Comparison of ENCODE assay signal across 1 mouse cellular context in the genomic region with DNA sequence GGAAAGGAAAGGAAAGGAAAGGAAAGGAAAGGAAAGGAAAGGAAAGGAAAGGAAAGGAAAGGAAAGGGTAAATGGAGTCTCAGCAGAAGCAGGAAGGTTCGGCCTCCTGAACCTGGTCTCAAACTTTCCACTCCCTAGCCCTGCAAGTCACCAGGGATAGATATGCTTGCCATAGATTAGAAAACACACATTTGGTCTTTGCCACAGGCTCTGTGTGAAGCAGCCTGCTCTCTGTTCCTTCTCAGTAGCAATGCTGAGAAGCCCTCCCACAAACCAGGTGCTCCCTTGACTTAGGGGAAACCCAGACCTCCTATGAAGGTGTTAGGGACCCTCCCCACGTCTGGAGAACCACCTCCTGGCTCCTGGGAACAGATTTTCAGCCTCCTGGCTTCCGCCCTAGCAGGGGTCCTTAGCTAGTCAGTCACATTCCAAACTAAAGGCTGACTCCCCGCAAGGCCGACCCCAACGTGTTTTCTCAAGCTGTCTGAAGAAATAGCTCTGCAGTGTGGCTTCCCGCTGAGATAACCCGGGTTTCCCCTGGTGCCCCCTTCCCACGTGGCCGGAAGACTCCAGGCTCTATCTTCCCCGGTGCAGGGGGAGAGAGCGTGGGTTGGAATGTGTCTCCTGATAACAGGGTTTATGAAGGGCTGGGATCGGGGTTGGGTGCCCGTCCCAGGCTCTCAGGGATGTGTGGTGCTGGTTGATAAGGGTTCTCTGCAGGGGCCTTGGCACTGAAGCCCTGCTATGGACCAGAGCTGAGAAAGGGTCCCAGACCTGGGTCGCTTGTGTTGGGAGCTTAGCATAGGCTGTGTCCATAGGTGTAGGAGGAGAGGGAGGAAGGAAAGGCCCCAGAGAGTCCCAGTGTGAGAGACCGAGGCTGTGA.
TF ChIP-seq lines count a peak whose summit lies in the region.

No protein-coding gene starts in this region.

TF ChIP-seq in MEL, 35 proteins besides CTCF, POLR2A, EP300 and RAD21 (continued from another document):
- TF ChIP-seq GABPA (IDR thresholded peaks at IDR 0.05; ENCODE audit: low read depth, low read length) (0 out of 2 replicates have a peak, but pooled peaks have one; percentile 14), MYC (IDR thresholded peaks at IDR 0.05; ENCODE audit: low read depth, low read length) (peak; percentile 95), MAZ (IDR thresholded peaks at IDR 0.05; ENCODE audit: low read depth, low read length) (peak; percentile 95; the same call in 1 of the 2 replicates), UBTF (IDR thresholded peaks at IDR 0.05; ENCODE audit: borderline replicate concordance, insufficient read depth, low read depth, low read length) (peak; percentile 92; the same call in 1 of the 2 replicates), TCF12 (IDR thresholded peaks at IDR 0.05; ENCODE audit: low read depth, low read length) (peak; percentile 100), SMC3 (IDR thresholded peaks at IDR 0.05; ENCODE audit: low read depth, low read length) (peak; percentile 17; the same call in 1 of the 2 replicates), TAL1 (IDR thresholded peaks at IDR 0.05; ENCODE audit: low read length) (peak; percentile 99), POLR2AphosphoS2 (IDR thresholded peaks at IDR 0.05; ENCODE audit: low read length) (peak; percentile 87), USF1 (IDR thresholded peaks at IDR 0.05; ENCODE audit: low read depth, low read length) (peak; percentile 97), ZMIZ1 (IDR thresholded peaks at IDR 0.05; ENCODE audit: low read depth, low read length) (peak; percentile 86), MAFK (IDR thresholded peaks at IDR 0.05; ENCODE audit: borderline replicate concordance, low read depth, low read length) (peak; percentile 57; the same call in 1 of the 2 replicates), HCFC1 (IDR thresholded peaks at IDR 0.05; ENCODE audit: low read depth, low read length) (peak; percentile 58; the same call in 1 of the 2 replicates), NELFE (IDR thresholded peaks at IDR 0.05; ENCODE audit: low read depth, low read length) (peak; percentile 67)
